Mouse (Mus musculus) MEL (cell line): ENCODE measurements at regions not wholly inside any gene's neighbourhood (a gene's known extent, or its start where the extent isn't known, plus 50 kb on each side); places are given as distances from the start of the nearest gene placed in this dataset.

Experiments
- DNase-seq: peaks from one replicate; pipeline ENCODE4 v3.0.0; 2011; ENCODE audit warnings: low read depth, low spot score
- H3K27ac ChIP-seq: 2 replicates; pipeline ENCODE4 v1.5.1; 2012; ENCODE audit warnings: low read depth, mild to moderate bottlenecking, control low read depth, low read length, moderate library complexity; ENCODE audit not compliant: control insufficient read depth
- H3K27me3 ChIP-seq, 2 experiments: fragments of 150-350 bp in 1 of 2; sonication (generic) in 1 of 2; 2 replicates each; pipeline ENCODE4 v1.6.1; 2012; ENCODE audit warnings: low read length in 2 of 2, mild to moderate bottlenecking in 2 of 2, improper control_type of control experiment in 1 of 2, moderate library complexity in 1 of 2; ENCODE audit not compliant: insufficient read depth in 2 of 2, control insufficient read depth in 1 of 2
- H3K36me3 ChIP-seq, 2 experiments: 2 replicates each; pipeline ENCODE4 v1.6.1; 2012 to 2014; ENCODE audit warnings: low read length in 2 of 2, improper control_type of control experiment in 1 of 2, inconsistent platforms in 1 of 2, mild to moderate bottlenecking in 1 of 2; ENCODE audit not compliant: insufficient read depth in 2 of 2, control insufficient read depth in 1 of 2
- H3K4me1 ChIP-seq, 2 experiments: fragments of 150-350 bp in 1 of 2; sonication (generic) in 1 of 2; 2 replicates each; pipeline ENCODE4 v1.6.1; 2012; ENCODE audit warnings: low read length in 2 of 2, improper control_type of control experiment in 1 of 2, mild to moderate bottlenecking in 1 of 2; ENCODE audit not compliant: insufficient read depth in 2 of 2, control insufficient read depth in 1 of 2
- H3K4me3 ChIP-seq, 2 experiments: fragments of 150-350 bp in 1 of 2; sonication (generic) in 1 of 2; 2 replicates each; pipeline ENCODE4 v1.5.1; 2012; ENCODE audit warnings: low read depth in 2 of 2, low read length in 2 of 2, mild to moderate bottlenecking in 2 of 2, moderate library complexity in 2 of 2, control low read depth in 1 of 2, improper control_type of control experiment in 1 of 2; ENCODE audit not compliant: control insufficient read depth in 1 of 2, insufficient read depth in 1 of 2
- H3K79me2 ChIP-seq: 2 replicates; pipeline ENCODE4 v1.6.1; 2012; ENCODE audit warnings: mild to moderate bottlenecking, low read length, moderate library complexity; ENCODE audit not compliant: control insufficient read depth, poor library complexity, insufficient read depth
- H3K9ac ChIP-seq: 2 replicates; pipeline ENCODE4 v1.6.1; 2012; ENCODE audit warnings: low read depth, mild to moderate bottlenecking, control low read depth, low read length, moderate library complexity; ENCODE audit not compliant: control insufficient read depth, poor library complexity, severe bottlenecking
- H3K9me3 ChIP-seq: fragments of 150-350 bp; sonication (generic); replicated peaks from 2 replicates; pipeline ENCODE4 v1.6.1; 2012; ENCODE audit warnings: mild to moderate bottlenecking, low read length, improper control_type of control experiment, moderate library complexity; ENCODE audit not compliant: insufficient read depth
- CHD2 ChIP-seq: IDR thresholded peaks from 2 replicates; pipeline ENCODE4 v1.6.1; 2011; ENCODE audit warnings: low read length, improper control_type of control experiment
- ELF1 ChIP-seq: IDR thresholded peaks from 2 replicates; pipeline ENCODE4 v1.6.1; 2014; ENCODE audit warnings: low read depth, mild to moderate bottlenecking, inconsistent platforms, low read length, improper control_type of control experiment, moderate library complexity
- GABPA ChIP-seq: IDR thresholded peaks from 2 replicates; pipeline ENCODE4 v1.6.1; 2012; ENCODE audit warnings: low read depth, mild to moderate bottlenecking, inconsistent platforms, low read length, improper control_type of control experiment, moderate library complexity
- MEF2A ChIP-seq: IDR thresholded peaks from 2 replicates; pipeline ENCODE4 v1.6.1; 2014; ENCODE audit warnings: low read depth, mild to moderate bottlenecking, inconsistent platforms, low read length, improper control_type of control experiment; ENCODE audit not compliant: poor library complexity, insufficient replicate concordance, severe bottlenecking; ENCODE audit errors: extremely low read depth
- MYC ChIP-seq: IDR thresholded peaks from 2 replicates; pipeline ENCODE4 v1.6.1; 2011; ENCODE audit warnings: low read depth, mild to moderate bottlenecking, low read length, improper control_type of control experiment, moderate library complexity
- NRF1 ChIP-seq: IDR thresholded peaks from 2 replicates; pipeline ENCODE4 v1.6.1; 2014; ENCODE audit warnings: low read depth, mild to moderate bottlenecking, inconsistent platforms, low read length, improper control_type of control experiment, moderate library complexity; ENCODE audit not compliant: poor library complexity, insufficient read depth, severe bottlenecking
- POLR2AphosphoS2 ChIP-seq: IDR thresholded peaks from 2 replicates; pipeline ENCODE4 v1.6.1; 2011; ENCODE audit warnings: low read length, improper control_type of control experiment
- POLR2AphosphoS5 ChIP-seq: IDR thresholded peaks from 2 replicates; pipeline ENCODE4 v1.6.1; 2012; ENCODE audit warnings: low read depth, borderline replicate concordance, mild to moderate bottlenecking, inconsistent platforms, low read length, moderate library complexity, mixed read lengths
- RAD21 ChIP-seq: IDR thresholded peaks from 2 replicates; pipeline ENCODE4 v1.6.1; 2011; ENCODE audit warnings: mild to moderate bottlenecking, low read depth, low read length, improper control_type of control experiment
- RCOR1 ChIP-seq: IDR thresholded peaks from 2 replicates; pipeline ENCODE4 v1.6.1; 2012; ENCODE audit warnings: low read depth, mild to moderate bottlenecking, inconsistent platforms, low read length, improper control_type of control experiment
- SIN3A ChIP-seq: IDR thresholded peaks from 2 replicates; pipeline ENCODE4 v1.6.1; 2012; ENCODE audit warnings: low read length, improper control_type of control experiment, inconsistent platforms
- TBP ChIP-seq: IDR thresholded peaks from 2 replicates; pipeline ENCODE4 v1.8.0; 2011; ENCODE audit warnings: low read depth, low read length, improper control_type of control experiment
- ZMIZ1 ChIP-seq: IDR thresholded peaks from 2 replicates; pipeline ENCODE4 v1.6.1; 2012; ENCODE audit warnings: low read depth, mild to moderate bottlenecking, inconsistent platforms, low read length, improper control_type of control experiment, moderate library complexity
- ZNF384 ChIP-seq: IDR thresholded peaks from 2 replicates; pipeline ENCODE4 v1.6.1; 2012; ENCODE audit warnings: low read depth, mild to moderate bottlenecking, inconsistent platforms, low read length, improper control_type of control experiment

GRCm38 (mm10) chr3:103416296-103416695 is 137.2 kb downstream of the Trim33 start:
- no peak overlapping the region for H3K4me3 ChIP-seq
- no peaks in the 10 kb centered on the region for H3K9me3 ChIP-seq
- no peak for DNase-seq
- H3K79me2 ChIP-seq, result no peaks in the 10 kb centered on the region
- H3K27ac ChIP-seq, result no peak overlapping the region
- H3K4me1 ChIP-seq, result no peaks in the 10 kb centered on the region
- no peaks in the 10 kb centered on the region for H3K36me3 ChIP-seq
- TF ChIP-seq TBP, result no peak
- no peak for TF ChIP-seq MYC
- TF ChIP-seq CHD2, result no peak
- H3K27me3 ChIP-seq, result peaks cover 6 to 8% of the 10 kb centered on the region in 2 experiments
- no peak overlapping the region for H3K9ac ChIP-seq

GRCm38 (mm10) chr3:103417781-103418180 is 138.7 kb downstream of the Trim33 start:
- Histone ChIP-seq H3K9me3 (no peaks in the 10 kb centered on the region), H3K27ac (no peak overlapping the region), H3K27me3 (peaks cover 3 to 4% of the 10 kb centered on the region in 2 experiments), H3K4me1 (no peaks in the 10 kb centered on the region), H3K4me3 (no peak overlapping the region), H3K36me3 (no peaks in the 10 kb centered on the region), H3K9ac (no peak overlapping the region), H3K79me2 (no peaks in the 10 kb centered on the region)
- TF ChIP-seq ZNF384, result no peak
- no peak for TF ChIP-seq RAD21
- TF ChIP-seq MEF2A, result no peak
- no peak for TF ChIP-seq SIN3A
- no peak for TF ChIP-seq ELF1
- no peak for TF ChIP-seq ZMIZ1
- TF ChIP-seq NRF1, result no peak
- TF ChIP-seq CHD2, result no peak
- no peak for TF ChIP-seq RCOR1
- no peak for TF ChIP-seq POLR2AphosphoS2
- no peak for TF ChIP-seq GABPA
- TF ChIP-seq POLR2AphosphoS5, result no peak
- no peak for DNase-seq
